Mouse (Mus musculus) 416B (cell line): ENCODE measurements at regions not wholly inside any gene's neighbourhood (a gene's known extent, or its start where the extent isn't known, plus 50 kb on each side); places are given as distances from the start of the nearest gene placed in this dataset.

Experiments
- DNase-seq: peaks from one replicate; pipeline ENCODE4 v3.0.0; 2011; ENCODE audit warnings: low read depth

DNA sequence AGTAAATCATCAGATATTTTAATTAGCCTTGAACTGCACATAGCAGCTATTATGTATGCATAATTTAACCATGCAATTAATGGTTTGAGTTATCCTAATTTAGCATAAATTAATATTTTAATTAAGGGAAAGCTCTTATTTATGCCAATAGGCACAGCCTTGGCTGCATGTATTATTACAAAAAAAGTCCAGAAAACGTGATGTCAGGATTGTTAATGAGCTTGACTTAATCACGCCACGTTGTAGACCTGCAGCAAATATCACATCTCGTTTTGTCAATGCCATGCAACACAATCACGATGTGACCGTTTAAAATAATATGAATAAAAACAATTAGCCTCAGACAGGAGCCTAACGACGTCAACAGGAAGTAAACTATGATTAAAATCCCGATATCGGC is 189.9 kb downstream of the Plk2 start:
- DNase-seq, result no peak

DNA sequence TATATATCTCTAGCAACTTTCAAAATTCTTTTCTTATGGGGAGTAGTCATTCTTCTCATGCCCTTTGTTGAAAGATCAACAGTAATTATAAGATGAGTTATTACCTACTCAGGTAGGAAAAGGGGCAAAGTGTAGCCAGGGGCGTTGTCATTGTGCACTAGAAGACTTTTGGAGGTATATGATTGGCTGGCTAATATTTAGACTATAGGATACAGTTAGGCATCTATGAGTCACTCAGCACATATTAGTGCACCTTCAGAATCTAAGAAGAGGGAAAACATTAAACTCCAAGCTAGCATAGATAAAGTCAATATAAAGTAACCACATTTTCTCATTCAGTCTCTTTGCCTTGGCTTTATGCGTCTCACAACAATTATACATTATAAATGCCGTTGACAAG is 199.8 kb downstream of the Plk2 start:
- DNase-seq, result no peak

DNA sequence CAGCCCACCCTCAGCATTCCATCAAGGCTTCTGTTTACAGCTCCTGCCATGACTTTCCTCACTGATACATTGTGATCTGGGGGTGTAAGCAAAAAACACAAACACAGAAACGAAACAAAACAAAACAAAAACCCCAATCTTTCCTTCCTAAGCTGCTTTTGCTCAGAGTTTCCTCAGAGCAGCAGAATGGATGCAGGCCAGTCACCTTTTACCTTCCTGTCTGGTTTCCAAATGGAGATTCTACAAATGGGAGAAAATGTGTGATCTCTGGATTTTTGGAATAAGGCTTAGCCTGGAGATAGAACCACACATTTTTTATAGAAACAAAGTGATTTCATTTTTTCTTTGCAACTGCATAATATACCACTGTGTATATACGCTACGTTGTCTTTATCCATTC is 204.8 kb downstream of the Plk2 start:
- no peak for DNase-seq

DNA sequence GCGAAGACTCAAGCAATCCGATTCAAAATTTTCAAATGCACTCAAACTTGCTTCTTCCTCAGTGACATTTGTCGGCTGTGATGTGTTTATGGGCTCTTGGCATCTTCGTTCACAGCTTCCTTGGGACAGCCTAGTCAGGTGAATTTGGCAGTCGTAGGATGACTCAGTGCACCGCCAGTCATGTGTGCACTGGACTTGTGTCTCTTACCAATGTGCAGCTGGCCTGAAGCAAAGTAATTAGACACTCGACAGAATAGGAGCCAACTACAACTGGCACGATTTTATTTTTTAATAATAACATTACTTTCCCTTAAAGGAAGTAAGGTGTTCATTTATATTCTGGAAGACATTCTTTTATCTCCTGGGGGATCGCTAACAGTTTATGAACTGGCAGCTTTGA is 205.5 kb downstream of the Plk2 start:
- no peak for DNase-seq

DNA sequence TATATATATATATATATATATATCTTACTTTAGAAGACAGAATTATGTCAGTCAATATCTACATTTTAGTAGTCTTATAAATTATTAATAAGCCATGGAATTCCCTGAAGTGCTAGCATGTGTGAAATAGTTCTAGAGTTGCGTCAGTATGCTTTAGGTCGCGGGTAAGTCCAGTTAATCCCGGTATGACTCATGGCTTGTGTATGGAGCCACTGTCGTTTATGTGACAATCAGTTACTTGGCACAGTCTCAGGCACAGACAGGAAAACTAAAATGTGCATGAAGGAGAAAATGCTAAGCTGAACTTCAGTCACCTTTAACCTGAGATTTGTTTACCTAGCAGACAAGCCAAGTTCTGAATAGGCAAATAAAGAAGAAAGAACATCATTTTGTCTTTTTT is 206.5 kb downstream of the Plk2 start:
- no peak for DNase-seq

DNA sequence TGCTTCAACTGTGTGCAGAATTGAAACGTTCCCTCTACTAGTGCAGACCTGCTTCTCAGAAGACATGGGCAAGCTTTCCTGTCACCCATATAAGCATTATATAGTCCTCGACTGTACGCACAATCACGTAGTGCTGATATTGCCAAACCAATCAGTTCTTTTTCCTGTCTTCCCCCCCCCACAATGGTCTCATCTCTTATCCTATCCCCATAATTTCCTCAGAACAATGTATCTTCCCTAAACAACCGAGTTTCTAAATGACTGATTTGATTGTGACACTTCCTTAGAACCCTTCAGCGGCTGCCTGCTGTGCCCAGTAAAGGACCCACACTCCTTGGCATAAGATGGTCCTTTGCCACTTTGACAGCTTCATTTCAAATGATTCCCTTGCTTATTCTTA is 207.0 kb downstream of the Plk2 start:
- DNase-seq, result no peak

DNA sequence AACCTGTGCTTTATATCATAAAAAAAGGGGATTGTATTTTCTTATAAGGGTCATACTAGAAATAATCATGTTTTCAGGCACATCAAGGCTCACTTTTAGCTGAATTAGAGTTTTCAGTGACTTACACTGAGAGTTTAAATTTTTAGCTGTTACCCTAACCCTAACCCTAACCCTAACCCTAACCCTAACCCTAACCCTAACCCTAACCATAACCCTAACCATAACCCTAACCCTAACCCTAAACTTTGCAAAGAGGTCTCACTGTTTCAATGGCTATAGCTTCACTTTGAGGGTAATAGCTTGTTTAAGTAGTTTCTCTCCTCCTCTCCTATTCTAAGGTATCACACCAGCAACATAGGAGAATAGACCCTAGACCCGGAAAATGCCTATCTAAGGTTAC is 208.0 kb downstream of the Plk2 start:
- no peak for DNase-seq

DNA sequence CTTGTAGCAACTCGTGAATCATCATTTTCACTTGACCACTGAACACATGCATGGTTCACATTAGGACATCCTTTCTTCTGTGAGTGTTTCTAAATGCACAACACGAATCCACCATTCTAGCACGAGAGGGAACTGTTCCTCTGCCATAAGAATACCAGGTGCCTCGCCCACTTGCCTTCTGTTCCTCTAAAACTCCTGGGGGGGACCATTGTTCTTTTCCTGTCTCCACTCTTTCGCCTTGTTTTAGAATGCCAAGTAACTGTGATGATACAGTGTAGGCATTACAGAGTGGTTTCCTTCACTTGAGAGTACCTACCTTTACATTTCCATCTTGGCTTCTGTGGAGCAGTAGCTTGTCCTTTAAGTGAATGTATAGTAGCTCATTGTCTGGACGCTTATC is 224.2 kb downstream of the Plk2 start:
- no peak for DNase-seq

DNA sequence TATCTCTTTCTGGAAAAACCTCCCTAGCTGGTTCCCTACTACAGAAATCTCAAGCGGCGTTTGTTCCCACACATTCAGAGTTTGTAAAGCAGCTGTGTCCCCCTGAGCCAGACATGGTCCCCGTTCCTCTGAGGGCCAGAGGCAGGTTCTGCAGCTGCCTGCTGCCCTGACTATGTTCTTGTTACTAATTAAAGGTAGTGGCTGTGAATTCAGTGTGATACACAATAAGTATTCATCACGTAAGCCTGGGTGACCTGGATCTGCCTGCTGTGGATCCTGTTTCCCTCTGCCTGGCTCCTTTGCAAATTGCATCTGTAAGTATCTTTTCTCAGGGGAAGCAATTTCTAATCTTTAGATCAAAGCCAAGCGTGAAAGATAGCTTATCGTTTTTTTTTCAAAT is 232.3 kb downstream of the Plk2 start:
- no peak for DNase-seq

DNA sequence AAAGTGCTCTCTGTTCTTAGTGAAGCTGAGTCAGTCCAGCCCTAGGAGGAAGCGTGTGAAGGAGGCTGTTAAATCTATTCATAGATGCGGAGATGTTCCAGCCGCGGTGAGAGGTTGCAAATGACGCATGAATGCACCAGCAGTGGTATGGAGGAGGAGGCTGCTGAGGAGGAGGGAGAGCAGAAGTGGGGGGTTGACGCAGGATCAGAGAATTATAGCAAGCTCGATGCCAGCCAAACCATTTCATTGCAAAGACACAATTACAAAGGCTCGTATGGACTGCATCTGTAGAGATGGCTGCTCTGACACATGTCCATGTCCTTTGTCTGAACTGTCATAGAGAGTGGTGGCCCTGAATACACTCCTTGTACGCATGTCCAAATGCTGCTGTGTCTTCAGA is 232.9 kb downstream of the Plk2 start:
- DNase-seq, result no peak

DNA sequence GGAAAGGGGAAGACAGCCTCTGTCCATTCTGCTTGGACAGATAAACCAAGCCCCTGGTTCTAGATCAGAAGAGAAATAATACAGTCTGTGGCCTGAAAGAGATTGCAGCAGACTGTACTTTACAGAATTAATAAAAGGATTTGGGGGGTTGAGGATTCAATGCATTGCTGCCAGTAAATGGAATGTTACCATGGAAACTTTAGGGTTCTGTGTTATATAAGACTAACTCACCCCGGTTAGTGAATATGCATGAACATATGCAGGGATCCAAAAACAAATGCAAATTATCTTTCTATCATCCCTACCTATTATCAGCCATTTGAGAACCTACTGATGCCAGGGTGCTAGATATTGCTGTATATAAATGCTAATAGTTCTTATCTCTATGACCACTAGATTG is 233.4 kb downstream of the Plk2 start:
- DNase-seq, result no peak

DNA sequence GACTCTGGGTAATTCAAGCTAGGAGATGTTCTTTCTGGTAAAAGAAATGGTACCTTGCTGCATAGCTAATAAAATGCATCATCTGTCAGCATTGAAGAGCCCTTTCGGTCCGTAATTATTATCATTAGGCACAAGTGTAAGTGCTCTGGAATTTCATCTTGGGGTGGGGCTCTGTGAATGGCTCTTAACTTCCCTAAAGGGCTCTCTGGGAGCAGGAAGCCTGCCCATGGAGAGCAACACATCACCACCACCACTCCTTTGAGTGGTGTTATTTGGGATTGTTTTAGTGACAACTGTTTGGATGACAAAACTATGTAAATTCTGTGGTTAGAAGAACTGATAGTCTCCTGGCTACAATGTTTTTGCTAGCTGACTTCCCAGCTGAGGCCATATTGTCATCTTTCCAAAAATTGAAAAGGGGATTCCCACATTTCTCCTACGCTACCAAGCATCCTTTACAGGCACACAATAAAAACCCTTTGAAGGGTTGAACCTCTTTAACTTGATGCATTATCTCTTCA is 238.5 kb downstream of the Plk2 start:
- no peak for DNase-seq

DNA sequence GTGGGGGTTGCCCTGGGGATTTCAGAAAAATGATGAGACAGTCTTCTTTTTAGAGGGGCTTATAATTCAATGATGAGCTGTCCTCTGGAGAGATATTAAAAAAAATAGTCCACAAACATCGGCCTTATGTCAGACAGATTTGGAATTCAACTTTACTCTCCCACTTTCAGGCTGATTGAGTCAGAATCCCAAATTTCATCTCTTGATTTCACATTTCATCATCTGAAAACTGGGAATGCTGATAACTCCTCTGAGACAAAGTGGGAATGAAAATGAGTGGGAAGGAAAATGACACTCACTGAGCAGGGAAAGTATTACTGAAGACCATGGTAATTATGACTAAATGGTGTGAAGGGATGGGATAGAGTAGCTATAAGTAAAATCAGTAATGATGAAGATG is 239.1 kb downstream of the Plk2 start:
- DNase-seq, result no peak

DNA sequence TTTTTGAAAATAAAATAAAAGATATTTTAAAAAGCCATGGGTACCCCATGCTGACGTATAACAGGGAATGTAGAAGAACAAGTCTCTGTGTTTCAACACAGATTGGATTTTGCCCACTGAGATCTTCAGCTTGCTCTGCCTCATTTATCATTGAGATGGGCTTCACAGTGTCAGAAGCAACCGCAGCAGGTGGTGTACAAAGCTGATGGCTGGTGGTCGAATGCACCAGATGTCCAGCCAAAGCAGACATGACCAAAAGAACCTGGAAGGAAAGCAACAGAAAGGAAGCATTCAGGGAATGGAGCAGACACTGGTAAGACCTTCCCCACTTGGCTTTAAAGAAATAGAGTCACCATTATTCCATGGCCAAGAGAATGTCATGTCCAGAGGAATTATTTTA is 247.9 kb downstream of the Plk2 start:
- no peak for DNase-seq

DNA sequence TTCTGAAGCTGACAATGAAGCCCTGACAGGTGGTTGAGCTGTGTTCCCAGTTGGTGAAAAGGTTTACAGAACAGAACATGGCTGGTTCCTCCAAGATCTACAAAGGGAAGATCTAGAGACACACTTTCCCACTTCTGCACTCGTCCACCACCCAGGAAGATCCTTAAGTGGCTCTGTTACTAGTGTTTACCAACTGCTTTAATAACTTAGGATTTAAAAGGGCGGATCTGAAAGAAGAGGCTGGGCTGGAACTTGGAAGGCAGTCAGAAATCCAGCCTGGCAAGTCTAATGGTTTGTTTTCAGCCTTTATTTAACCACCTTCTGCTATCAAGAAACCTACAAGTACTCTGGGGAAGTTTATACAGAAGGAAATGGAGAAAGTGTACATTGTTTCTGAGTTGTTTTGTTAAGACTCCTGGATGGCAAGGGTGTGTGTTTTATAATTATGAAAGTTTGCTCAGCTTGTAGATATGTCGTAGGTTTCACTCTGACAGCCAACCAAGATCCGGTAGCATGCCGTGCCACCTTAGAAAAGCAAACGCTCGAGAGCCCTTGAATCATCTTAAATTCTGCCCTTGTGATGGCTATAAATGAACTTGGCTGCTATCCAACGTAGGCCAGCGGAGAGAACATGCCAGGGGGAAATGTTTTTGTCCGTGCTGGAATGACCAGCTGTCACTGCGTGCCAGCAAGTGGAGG is 248.5 kb downstream of the Plk2 start:
- DNase-seq, result no peak

DNA sequence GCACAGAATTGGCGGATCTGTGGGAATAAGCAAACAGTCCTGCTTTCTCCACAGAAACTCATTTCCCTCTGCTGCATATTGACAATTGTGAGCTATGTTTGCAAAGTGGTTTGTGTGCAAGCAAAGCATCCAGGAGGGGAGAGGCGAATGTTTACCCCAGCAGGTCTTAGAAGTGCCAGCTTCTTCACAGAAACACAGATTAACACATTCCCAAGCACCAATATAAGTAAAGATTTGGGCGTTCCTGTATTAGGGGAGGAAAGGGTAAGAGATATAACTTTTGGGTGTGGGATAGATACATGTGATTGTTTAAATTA is 249.0 kb downstream of the Plk2 start:
- DNase-seq, result no peak

DNA sequence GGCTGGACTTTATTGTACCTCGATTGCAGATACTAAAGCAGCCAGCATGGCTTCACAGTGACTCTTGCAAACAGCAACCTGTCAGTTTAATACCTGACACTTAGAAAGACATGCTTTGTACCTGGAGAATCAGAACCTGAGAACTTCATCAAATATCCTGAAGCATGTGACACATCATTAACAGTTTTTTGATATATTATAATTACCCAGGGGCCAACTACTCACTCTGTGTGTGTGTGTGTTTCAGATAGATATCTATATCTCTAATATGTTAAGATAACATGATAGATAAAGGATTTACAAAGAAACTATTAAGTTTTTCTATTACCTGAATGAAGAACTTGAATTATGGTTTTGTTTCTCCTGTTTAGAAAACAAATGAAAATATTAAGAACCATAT is 254.5 kb downstream of the Plk2 start:
- no peak for DNase-seq

DNA sequence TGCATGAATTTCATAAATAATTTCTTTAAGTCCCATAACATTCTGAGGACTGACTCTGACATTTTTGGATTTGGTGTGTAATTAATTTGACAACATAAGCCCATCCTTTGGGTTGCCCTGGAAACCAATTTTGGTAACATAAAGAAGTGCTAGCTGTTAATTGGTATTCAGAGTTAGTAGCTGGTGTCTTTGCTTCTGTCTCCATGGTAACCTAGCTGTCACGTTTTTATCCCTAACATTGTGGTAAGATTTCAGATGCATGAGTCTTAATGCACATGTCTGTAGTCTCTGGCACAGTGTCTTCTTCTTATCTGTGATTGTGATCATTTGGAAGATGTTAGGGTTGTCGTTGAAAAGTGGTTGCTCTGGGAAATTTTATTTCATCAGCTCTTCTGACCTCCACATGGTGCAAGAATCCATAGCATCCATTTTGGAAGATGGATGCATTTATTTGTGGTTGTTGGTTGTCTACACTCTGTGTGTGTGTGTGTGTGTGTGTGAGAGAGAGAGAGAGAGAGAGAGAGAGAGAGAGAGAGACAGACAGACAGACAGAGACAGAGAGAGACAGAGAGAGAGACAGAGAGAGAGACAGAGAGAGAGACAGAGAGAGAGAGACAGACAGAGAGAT is 255.1 kb downstream of the Plk2 start:
- no peak for DNase-seq

DNA sequence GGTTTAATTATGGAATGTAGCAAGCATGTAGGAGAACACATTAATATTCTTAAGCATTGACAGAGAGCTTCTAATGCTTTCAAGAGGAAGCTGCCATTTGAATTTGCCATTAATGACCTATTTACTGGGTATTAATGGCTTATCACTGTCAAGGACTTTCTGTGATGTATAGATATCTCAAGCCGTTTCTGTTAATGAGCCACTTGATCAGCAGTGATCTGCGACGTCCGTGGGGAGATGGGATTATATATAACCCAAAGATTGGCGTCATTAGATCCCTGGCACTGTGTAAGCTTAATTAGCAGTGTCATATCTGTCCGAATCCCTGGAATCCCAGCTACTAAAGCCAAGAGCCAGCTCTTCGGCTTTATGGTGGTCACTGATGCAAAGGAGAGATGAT is 257.4 kb downstream of the Plk2 start:
- DNase-seq, result no peak

DNA sequence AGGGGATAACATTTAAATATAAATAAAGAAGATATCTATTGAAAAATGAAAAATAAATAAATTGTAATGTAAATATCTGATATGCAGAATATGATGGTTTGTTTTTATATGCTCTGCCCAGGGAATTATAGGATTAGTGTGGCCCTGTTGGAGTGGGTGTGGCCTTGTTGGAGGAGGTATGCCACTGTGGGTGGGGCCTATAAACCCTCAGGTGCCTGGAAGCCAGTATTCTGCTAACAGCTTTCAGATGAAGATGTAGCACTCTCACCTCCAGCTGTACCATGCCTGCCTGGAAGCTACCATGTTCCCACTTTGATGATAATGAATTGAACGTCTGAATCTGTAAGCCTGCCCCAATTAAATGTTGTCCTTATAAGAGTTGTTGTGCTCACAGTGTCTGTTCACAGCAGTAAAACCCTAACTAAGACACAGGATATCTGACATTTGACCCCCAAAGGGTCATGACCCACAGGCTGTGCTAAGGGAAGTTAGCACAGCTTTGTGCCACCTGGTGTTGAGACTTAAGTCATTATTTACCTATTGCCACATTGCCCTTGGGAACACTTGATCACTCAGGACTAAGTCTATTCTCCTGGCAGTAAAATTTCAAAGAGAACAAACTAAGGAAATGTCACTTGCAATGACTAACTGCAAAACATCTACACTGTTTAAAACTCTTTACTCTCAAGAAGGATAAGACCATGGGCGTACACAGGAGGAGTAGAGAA is 270.4 kb downstream of the Plk2 start:
- DNase-seq, result no peak

DNA sequence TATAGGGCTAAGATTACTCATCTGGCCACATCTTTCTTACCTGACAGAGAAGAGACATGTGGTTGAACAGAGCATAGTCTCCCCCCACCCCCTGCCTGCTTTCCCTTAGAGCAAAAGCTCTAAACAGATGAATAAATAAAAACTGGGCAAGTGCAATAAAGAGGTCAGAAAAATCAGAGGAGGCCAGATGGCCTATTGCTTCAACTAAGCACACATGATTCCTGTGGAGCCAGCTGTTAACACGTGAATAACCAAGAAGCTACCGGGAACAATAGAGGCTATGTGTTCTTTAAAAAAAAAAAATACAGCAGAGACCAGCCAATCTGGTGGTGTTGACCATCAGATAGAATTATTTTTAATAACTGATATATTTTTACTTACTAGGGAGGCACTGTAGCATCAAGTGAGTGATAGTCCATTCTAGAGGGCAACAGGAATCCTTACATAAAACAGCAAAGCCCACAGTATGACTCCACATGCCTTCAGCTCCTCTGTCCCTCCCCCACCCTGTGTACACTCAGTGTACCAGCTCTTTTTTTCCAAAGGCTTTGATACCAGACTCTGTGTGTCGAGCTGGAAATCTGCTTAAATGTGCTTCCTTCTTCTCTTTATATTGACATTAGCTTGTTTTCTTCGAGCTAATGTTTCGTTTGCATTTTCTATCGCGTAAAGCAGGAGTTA is 272.6 kb downstream of the Plk2 start:
- DNase-seq, result no peak

DNA sequence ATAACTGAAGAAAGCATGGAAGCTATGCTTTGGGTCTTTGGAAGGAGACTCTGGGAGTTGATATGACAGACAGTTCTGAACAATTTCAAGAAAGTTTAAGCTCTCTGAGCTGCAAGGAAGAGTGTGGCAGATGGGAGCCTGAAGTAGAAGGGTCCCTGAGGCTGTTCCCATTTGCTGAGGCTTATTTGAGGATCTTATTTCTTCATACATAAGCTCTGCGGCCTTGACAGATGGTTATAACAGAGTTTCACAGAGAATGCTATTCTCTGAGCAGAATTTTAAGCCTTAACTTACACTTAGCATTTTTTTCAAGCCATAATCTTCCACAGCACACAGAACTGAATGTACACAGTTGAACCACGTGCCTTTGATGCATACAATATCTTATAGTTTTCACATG is 278.7 kb downstream of the Plk2 start:
- DNase-seq, result no peak
